Mouse (Mus musculus) embryonic fibroblast, embryonic 13.5 days (primary cell): Measurements from ENCODE around the gene Tmem63c.

Experiments used
- CTCF ChIP-seq: IDR thresholded peaks from 2 replicates; pipeline ENCODE4 v1.5.1; 2011; ENCODE audit warnings: mild to moderate bottlenecking, control low read depth, low read length, moderate library complexity, borderline replicate concordance; ENCODE audit not compliant: insufficient read depth
- POLR2A ChIP-seq: IDR thresholded peaks from 2 replicates; pipeline ENCODE4 v1.6.1; 2011; ENCODE audit warnings: low read depth, mild to moderate bottlenecking, control low read depth, low read length, moderate library complexity

- TF ChIP-seq CTCF, result no peak
- TF ChIP-seq POLR2A, result no peak
These were observed 86.3 kb downstream of the Tmem63c start for GRCm38 (mm10) chr12:87107357-87107977.
